Mouse (Mus musculus) neural tube, embryonic 15.5 days (tissue): Measurements from ENCODE around the gene Slc25a21. TPM values are rescaled to one million over a fixed set of nuclear protein-coding genes. Genes with fewer than 3 reads are reported as not detected.
A peak's percentile ranks its signal among the peaks of the same experiment; 100 is the strongest.

Experiments
- ATAC-seq: fragments of 200-750 bp; cut with Nextera tagmentation; 2 replicates; pipeline ENCODE4 v1.8.0; 2017; ENCODE audit warnings: mild to moderate bottlenecking, moderate TSS enrichment, moderate library complexity; ENCODE audit not compliant: low FRiP score
- H3K27ac ChIP-seq: fragments of 300-500 bp; sonication (generic); replicated peaks from 2 replicates; pipeline ENCODE4 v1.5.1; 2015; ENCODE audit warnings: mild to moderate bottlenecking, inconsistent platforms
- H3K27me3 ChIP-seq: fragments of 300-500 bp; sonication (generic); replicated peaks from 2 replicates; pipeline ENCODE4 v1.6.1; 2015; ENCODE audit warnings: inconsistent platforms
- H3K36me3 ChIP-seq: fragments of 300-500 bp; sonication (generic); 2 replicates; pipeline ENCODE4 v1.6.1; 2015; ENCODE audit warnings: inconsistent platforms
- H3K4me1 ChIP-seq: fragments of 300-500 bp; sonication (generic); 2 replicates; pipeline ENCODE4 v1.6.1; 2015; ENCODE audit warnings: inconsistent platforms
- H3K4me2 ChIP-seq: fragments of 300-500 bp; sonication (generic); 2 replicates; pipeline ENCODE4 v1.6.1; 2015; ENCODE audit warnings: inconsistent platforms, mild to moderate bottlenecking, moderate library complexity
- H3K4me3 ChIP-seq: fragments of 300-500 bp; sonication (generic); replicated peaks from 2 replicates; pipeline ENCODE4 v1.5.1; 2015; ENCODE audit warnings: mild to moderate bottlenecking, inconsistent platforms
- H3K9ac ChIP-seq: fragments of 300-500 bp; sonication (generic); replicated peaks from 2 replicates; pipeline ENCODE4 v1.6.1; 2015; ENCODE audit warnings: mild to moderate bottlenecking, inconsistent platforms
- H3K9me3 ChIP-seq: fragments of 300-500 bp; sonication (generic); replicated peaks from 2 replicates; pipeline ENCODE4 v1.6.1; 2016; ENCODE audit warnings: inconsistent platforms
- WGBS: fragments of 180-500 bp; shearing (Covaris S2); methylation state at CpG from one replicate; pipeline ENCODE4 v1.1.7; 2015; ENCODE audit warnings: mixed read lengths; 5-methylcytosine and 5-hydroxymethylcytosine counted together
- polyA plus RNA-seq: library from polyadenylated mRNA; unstranded; fragments of >200 nt; fragmentation: Nextera tagmentation; extraction: Ambion mirVana; gene quantifications from 2 replicates; pipeline ENCODE4 v1.2.1, GENCODE M21; 2015

Gene Slc25a21
- polyA plus RNA-seq, 1 experiment from 2014 or later, result 0.14 TPM

- Histone ChIP-seq H3K27me3 (no peaks in the 10 kb centered on the region), H3K4me1 (no peaks in the 10 kb centered on the region), H3K9me3 (no peaks in the 10 kb centered on the region), H3K4me3 (no peak overlapping the region), H3K27ac (no peak overlapping the region), H3K36me3 (no peaks in the 10 kb centered on the region), H3K4me2 (peak overlapping the region; percentile 19; the same call in 1 of the 2 replicates), H3K9ac (no peak overlapping the region)
- ATAC-seq, result no peak
- whole genome bisulfite sequencing, result 17% methylated on average over 7 of the region's 7 CpGs
Measured at GRCm38 (mm10) chr12:56905222-56905621, 292.1 kb downstream of the Slc25a21 start.

- no peaks in the 10 kb centered on the region for H3K27me3 ChIP-seq
- H3K4me3 ChIP-seq, result no peak overlapping the region
- no peak overlapping the region for H3K4me2 ChIP-seq
- H3K36me3 ChIP-seq, result no peaks in the 10 kb centered on the region
- no peaks in the 10 kb centered on the region for H3K9me3 ChIP-seq
- WGBS, result 68% methylated on average over 8 of the region's 8 CpGs
- H3K4me1 ChIP-seq, result no peaks in the 10 kb centered on the region
- no peak overlapping the region for H3K9ac ChIP-seq
- no peak overlapping the region for H3K27ac ChIP-seq
- no peak for ATAC-seq
Measured at GRCm38 (mm10) chr12:56902774-56903456, 294.4 kb downstream of the Slc25a21 start.

GRCm38 (mm10) chr12:56897976-56898375 is 299.3 kb downstream of the Slc25a21 start:
- H3K4me2 ChIP-seq, result no peak overlapping the region
- no peak overlapping the region for H3K9ac ChIP-seq
- no peaks in the 10 kb centered on the region for H3K27me3 ChIP-seq
- H3K4me3 ChIP-seq, result no peak overlapping the region
- H3K27ac ChIP-seq, result no peak overlapping the region
- no peaks in the 10 kb centered on the region for H3K36me3 ChIP-seq
- H3K4me1 ChIP-seq, result no peaks in the 10 kb centered on the region
- H3K9me3 ChIP-seq, result no peaks in the 10 kb centered on the region
- ATAC-seq, result no peak
- 67% methylated on average over 8 of the region's 8 CpGs for WGBS

- Histone ChIP-seq H3K4me3 (no peak overlapping the region), H3K27me3 (no peaks in the 10 kb centered on the region), H3K36me3 (no peaks in the 10 kb centered on the region), H3K4me1 (no peaks in the 10 kb centered on the region), H3K9ac (no peak overlapping the region), H3K9me3 (no peaks in the 10 kb centered on the region), H3K4me2 (no peak overlapping the region), H3K27ac (no peak overlapping the region)
- ATAC-seq, result no peak
- WGBS, result 89% methylated on average over 8 of the region's 8 CpGs
Measured at GRCm38 (mm10) chr12:56897221-56897937, 299.9 kb downstream of the Slc25a21 start.

GRCm38 (mm10) chr12:56894963-56895362 is 302.3 kb downstream of the Slc25a21 start:
- no peaks in the 10 kb centered on the region for H3K9me3 ChIP-seq
- no peak overlapping the region for H3K9ac ChIP-seq
- H3K4me1 ChIP-seq, result no peaks in the 10 kb centered on the region
- no peaks in the 10 kb centered on the region for H3K36me3 ChIP-seq
- H3K27ac ChIP-seq, result no peak overlapping the region
- no peak overlapping the region for H3K4me3 ChIP-seq
- no peaks in the 10 kb centered on the region for H3K27me3 ChIP-seq
- H3K4me2 ChIP-seq, result no peak overlapping the region
- no peak for ATAC-seq
- 58% methylated on average over 5 of the region's 5 CpGs for WGBS

GRCm38 (mm10) chr12:56890891-56891726 is 306.2 kb downstream of the Slc25a21 start:
- ATAC-seq, result no peak
- Histone ChIP-seq H3K4me2 (no peak overlapping the region), H3K9ac (no peak overlapping the region), H3K36me3 (no peaks in the 10 kb centered on the region), H3K27ac (no peak overlapping the region), H3K4me3 (no peak overlapping the region), H3K9me3 (no peaks in the 10 kb centered on the region), H3K4me1 (no peaks in the 10 kb centered on the region), H3K27me3 (no peaks in the 10 kb centered on the region)
- 77% methylated on average over 6 of the region's 6 CpGs for WGBS

GRCm38 (mm10) chr12:56877796-56878195 is 319.5 kb downstream of the Slc25a21 start:
- Histone ChIP-seq H3K4me2 (no peak overlapping the region), H3K9ac (no peak overlapping the region)
- 46% methylated on average over 3 of the region's 3 CpGs for WGBS

GRCm38 (mm10) chr12:56876549-56876948 is 320.7 kb downstream of the Slc25a21 start:
- H3K27ac ChIP-seq, result no peak overlapping the region
- H3K4me3 ChIP-seq, result no peak overlapping the region
- H3K9ac ChIP-seq, result no peak overlapping the region
- no peaks in the 10 kb centered on the region for H3K36me3 ChIP-seq
- H3K9me3 ChIP-seq, result no peaks in the 10 kb centered on the region
- peak; percentile 55; the same call in 1 of the 2 replicates for ATAC-seq
- WGBS, result 32% methylated on average over 7 of the region's 7 CpGs
- H3K4me1 ChIP-seq, result peaks cover 7% of the 10 kb centered on the region; the same call in 1 of the 2 replicates
- no peaks in the 10 kb centered on the region for H3K27me3 ChIP-seq
- peak overlapping the region; percentile 32 for H3K4me2 ChIP-seq

More at GRCm38 (mm10) chr12:56877796-56878195, 319.5 kb downstream of the Slc25a21 start:
- no peak overlapping the region for H3K27ac ChIP-seq
- H3K27me3 ChIP-seq, result no peaks in the 10 kb centered on the region
- H3K4me3 ChIP-seq, result no peak overlapping the region
- H3K9me3 ChIP-seq, result no peaks in the 10 kb centered on the region
- H3K36me3 ChIP-seq, result no peaks in the 10 kb centered on the region
- H3K4me1 ChIP-seq, result peaks cover 7% of the 10 kb centered on the region; the same call in 1 of the 2 replicates
- no peak for ATAC-seq

- H3K9ac ChIP-seq, result no peak overlapping the region
- no peak overlapping the region for H3K4me3 ChIP-seq
- no peaks in the 10 kb centered on the region for H3K9me3 ChIP-seq
- H3K27me3 ChIP-seq, result no peaks in the 10 kb centered on the region
- no peak overlapping the region for H3K27ac ChIP-seq
- no peak overlapping the region for H3K4me2 ChIP-seq
- peaks cover 7% of the 10 kb centered on the region; the same call in 1 of the 2 replicates for H3K4me1 ChIP-seq
- no peaks in the 10 kb centered on the region for H3K36me3 ChIP-seq
- ATAC-seq, result no peak
Measured at GRCm38 (mm10) chr12:56873204-56873603, 324.1 kb downstream of the Slc25a21 start.

GRCm38 (mm10) chr12:56870569-56870968 is 326.7 kb downstream of the Slc25a21 start:
- Histone ChIP-seq H3K9me3 (no peaks in the 10 kb centered on the region), H3K9ac (no peak overlapping the region), H3K4me2 (no peak overlapping the region), H3K27me3 (no peaks in the 10 kb centered on the region), H3K27ac (no peak overlapping the region), H3K4me3 (no peak overlapping the region), H3K4me1 (no peaks in the 10 kb centered on the region), H3K36me3 (no peaks in the 10 kb centered on the region)
- 88% methylated on average over 3 of the region's 3 CpGs for WGBS
- no peak for ATAC-seq

GRCm38 (mm10) chr12:56863873-56864562 is 333.3 kb downstream of the Slc25a21 start:
- Histone ChIP-seq H3K4me1 (peaks cover 3% of the 10 kb centered on the region; the same call in 1 of the 2 replicates), H3K9ac (no peak overlapping the region), H3K4me3 (no peak overlapping the region), H3K36me3 (no peaks in the 10 kb centered on the region), H3K4me2 (no peak overlapping the region), H3K27me3 (no peaks in the 10 kb centered on the region), H3K9me3 (no peaks in the 10 kb centered on the region), H3K27ac (no peak overlapping the region)
- WGBS, result 51% methylated on average over 4 of the region's 4 CpGs
- ATAC-seq, result peak; percentile 76
